Mouse (Mus musculus) lung, postnatal 0 days (tissue): Measurements from ENCODE around the gene D030056L22Rik.

ENCODE experiments used
- CTCF ChIP-seq: IDR thresholded peaks from 2 replicates; pipeline ENCODE4 v1.5.1; 2016; ENCODE audit warnings: antibody characterized with exemption, mild to moderate bottlenecking
- EP300 ChIP-seq: IDR thresholded peaks from 2 replicates; pipeline ENCODE4 v1.6.1; 2016; ENCODE audit warnings: antibody characterized with exemption, mild to moderate bottlenecking, control low read depth

- TF ChIP-seq CTCF (peak; percentile 85), EP300 (no peak)
These were observed 3.4 kb downstream of the D030056L22Rik start for GRCm38 (mm10) chr19:18716374-18716773.
